Mouse (Mus musculus) erythroblast, embryonic 14.5 days (primary cell): ENCODE measurements around the gene Pls1.

Experiments
- GATA1 ChIP-seq: IDR thresholded peaks from 2 replicates; pipeline ENCODE4 v1.6.1; 2012; ENCODE audit warnings: low read length, inconsistent platforms, mixed read lengths
- TAL1 ChIP-seq: IDR thresholded peaks from 3 replicates; pipeline ENCODE4 v1.6.1; 2012; ENCODE audit warnings: low read length, inconsistent platforms, mixed read lengths

GRCm38 (mm10) chr9:95878246-95878645, 33.1 kb upstream of the Pls1 start:
- no peak for TF ChIP-seq TAL1
- TF ChIP-seq GATA1 = no peak
